Mouse (Mus musculus) MEL (cell line): ENCODE measurements at regions not wholly inside any gene's neighbourhood (a gene's known extent, or its start where the extent isn't known, plus 50 kb on each side); places are given as distances from the start of the nearest gene placed in this dataset.

Source experiments
- DNase-seq: peaks from one replicate; pipeline ENCODE4 v3.0.0; 2011; ENCODE audit warnings: low read depth, low spot score
- H3K27ac ChIP-seq: 2 replicates; pipeline ENCODE4 v1.5.1; 2012; ENCODE audit warnings: low read depth, mild to moderate bottlenecking, control low read depth, low read length, moderate library complexity; ENCODE audit not compliant: control insufficient read depth
- H3K27me3 ChIP-seq, 2 experiments: fragments of 150-350 bp in 1 of 2; sonication (generic) in 1 of 2; 2 replicates each; pipeline ENCODE4 v1.6.1; 2012; ENCODE audit warnings: low read length in 2 of 2, mild to moderate bottlenecking in 2 of 2, improper control_type of control experiment in 1 of 2, moderate library complexity in 1 of 2; ENCODE audit not compliant: insufficient read depth in 2 of 2, control insufficient read depth in 1 of 2
- H3K36me3 ChIP-seq, 2 experiments: 2 replicates each; pipeline ENCODE4 v1.6.1; 2012 to 2014; ENCODE audit warnings: low read length in 2 of 2, improper control_type of control experiment in 1 of 2, inconsistent platforms in 1 of 2, mild to moderate bottlenecking in 1 of 2; ENCODE audit not compliant: insufficient read depth in 2 of 2, control insufficient read depth in 1 of 2
- H3K4me1 ChIP-seq, 2 experiments: fragments of 150-350 bp in 1 of 2; sonication (generic) in 1 of 2; 2 replicates each; pipeline ENCODE4 v1.6.1; 2012; ENCODE audit warnings: low read length in 2 of 2, improper control_type of control experiment in 1 of 2, mild to moderate bottlenecking in 1 of 2; ENCODE audit not compliant: insufficient read depth in 2 of 2, control insufficient read depth in 1 of 2
- H3K4me3 ChIP-seq, 2 experiments: fragments of 150-350 bp in 1 of 2; sonication (generic) in 1 of 2; 2 replicates each; pipeline ENCODE4 v1.5.1; 2012; ENCODE audit warnings: low read depth in 2 of 2, low read length in 2 of 2, mild to moderate bottlenecking in 2 of 2, moderate library complexity in 2 of 2, control low read depth in 1 of 2, improper control_type of control experiment in 1 of 2; ENCODE audit not compliant: control insufficient read depth in 1 of 2, insufficient read depth in 1 of 2
- H3K79me2 ChIP-seq: 2 replicates; pipeline ENCODE4 v1.6.1; 2012; ENCODE audit warnings: mild to moderate bottlenecking, low read length, moderate library complexity; ENCODE audit not compliant: control insufficient read depth, poor library complexity, insufficient read depth
- H3K9ac ChIP-seq: 2 replicates; pipeline ENCODE4 v1.6.1; 2012; ENCODE audit warnings: low read depth, mild to moderate bottlenecking, control low read depth, low read length, moderate library complexity; ENCODE audit not compliant: control insufficient read depth, poor library complexity, severe bottlenecking
- H3K9me3 ChIP-seq: fragments of 150-350 bp; sonication (generic); replicated peaks from 2 replicates; pipeline ENCODE4 v1.6.1; 2012; ENCODE audit warnings: mild to moderate bottlenecking, low read length, improper control_type of control experiment, moderate library complexity; ENCODE audit not compliant: insufficient read depth
- CHD2 ChIP-seq: IDR thresholded peaks from 2 replicates; pipeline ENCODE4 v1.6.1; 2011; ENCODE audit warnings: low read length, improper control_type of control experiment
- E2F4 ChIP-seq: IDR thresholded peaks from 2 replicates; pipeline ENCODE4 v1.6.1; 2011; ENCODE audit warnings: low read depth, low read length, improper control_type of control experiment, borderline replicate concordance
- ELF1 ChIP-seq: IDR thresholded peaks from 2 replicates; pipeline ENCODE4 v1.6.1; 2014; ENCODE audit warnings: low read depth, mild to moderate bottlenecking, inconsistent platforms, low read length, improper control_type of control experiment, moderate library complexity
- EP300 ChIP-seq, 2 experiments: IDR thresholded peaks; 2 replicates each; pipeline ENCODE4 v1.6.1; 2011; ENCODE audit warnings: improper control_type of control experiment in 2 of 2, low read length in 2 of 2, low read depth in 1 of 2, mild to moderate bottlenecking in 1 of 2
- GABPA ChIP-seq: IDR thresholded peaks from 2 replicates; pipeline ENCODE4 v1.6.1; 2012; ENCODE audit warnings: low read depth, mild to moderate bottlenecking, inconsistent platforms, low read length, improper control_type of control experiment, moderate library complexity
- GATA1 ChIP-seq: IDR thresholded peaks from 2 replicates; pipeline ENCODE4 v1.6.1; 2011; ENCODE audit warnings: low read depth, low read length, improper control_type of control experiment
- KAT2A ChIP-seq: conservative IDR thresholded peaks from 2 replicates; pipeline ENCODE4 v1.6.1; 2012; ENCODE audit warnings: low read depth, low read length, improper control_type of control experiment, inconsistent platforms
- MAFK ChIP-seq: IDR thresholded peaks from 2 replicates; pipeline ENCODE4 v1.6.1; 2011; ENCODE audit warnings: low read depth, mild to moderate bottlenecking, low read length, improper control_type of control experiment, borderline replicate concordance
- MAX ChIP-seq: IDR thresholded peaks from 2 replicates; pipeline ENCODE4 v1.6.1; 2011; ENCODE audit warnings: low read length, improper control_type of control experiment
- NRF1 ChIP-seq: IDR thresholded peaks from 2 replicates; pipeline ENCODE4 v1.6.1; 2014; ENCODE audit warnings: low read depth, mild to moderate bottlenecking, inconsistent platforms, low read length, improper control_type of control experiment, moderate library complexity; ENCODE audit not compliant: poor library complexity, insufficient read depth, severe bottlenecking
- POLR2AphosphoS5 ChIP-seq: IDR thresholded peaks from 2 replicates; pipeline ENCODE4 v1.6.1; 2012; ENCODE audit warnings: low read depth, borderline replicate concordance, mild to moderate bottlenecking, inconsistent platforms, low read length, moderate library complexity, mixed read lengths
- RAD21 ChIP-seq: IDR thresholded peaks from 2 replicates; pipeline ENCODE4 v1.6.1; 2011; ENCODE audit warnings: mild to moderate bottlenecking, low read depth, low read length, improper control_type of control experiment
- RCOR1 ChIP-seq: IDR thresholded peaks from 2 replicates; pipeline ENCODE4 v1.6.1; 2012; ENCODE audit warnings: low read depth, mild to moderate bottlenecking, inconsistent platforms, low read length, improper control_type of control experiment
- SIN3A ChIP-seq: IDR thresholded peaks from 2 replicates; pipeline ENCODE4 v1.6.1; 2012; ENCODE audit warnings: low read length, improper control_type of control experiment, inconsistent platforms
- UBTF ChIP-seq: IDR thresholded peaks from 2 replicates; pipeline ENCODE4 v1.6.1; 2012; ENCODE audit warnings: low read depth, mild to moderate bottlenecking, inconsistent platforms, low read length, improper control_type of control experiment, moderate library complexity, borderline replicate concordance; ENCODE audit not compliant: insufficient read depth
- USF1 ChIP-seq: IDR thresholded peaks from 2 replicates; pipeline ENCODE4 v1.6.1; 2014; ENCODE audit warnings: low read depth, mild to moderate bottlenecking, inconsistent platforms, low read length, improper control_type of control experiment, moderate library complexity
- ZC3H11A ChIP-seq: IDR thresholded peaks from 2 replicates; pipeline ENCODE4 v1.6.1; 2012; ENCODE audit warnings: low read depth, mild to moderate bottlenecking, inconsistent platforms, low read length, improper control_type of control experiment
- ZKSCAN1 ChIP-seq: IDR thresholded peaks from 2 replicates; pipeline ENCODE4 v1.6.1; 2012; ENCODE audit warnings: low read depth, mild to moderate bottlenecking, inconsistent platforms, low read length, improper control_type of control experiment, moderate library complexity
- ZMIZ1 ChIP-seq: IDR thresholded peaks from 2 replicates; pipeline ENCODE4 v1.6.1; 2012; ENCODE audit warnings: low read depth, mild to moderate bottlenecking, inconsistent platforms, low read length, improper control_type of control experiment, moderate library complexity

- Histone ChIP-seq H3K9me3 (no peaks in the 10 kb centered on the region), H3K36me3 (no peaks in the 10 kb centered on the region), H3K4me1 (no peaks in the 10 kb centered on the region), H3K4me3 (no peak overlapping the region), H3K9ac (no peak overlapping the region), H3K27ac (no peak overlapping the region), H3K27me3 (no peaks in the 10 kb centered on the region), H3K79me2 (no peaks in the 10 kb centered on the region)
- no peak for DNase-seq
- no peak for TF ChIP-seq ELF1
- no peak for TF ChIP-seq UBTF
- no peak for TF ChIP-seq CHD2
- no peak for TF ChIP-seq GABPA
- TF ChIP-seq SIN3A, result no peak
Measured at GRCm38 (mm10) chr7:111352176-111352575, 269.3 kb upstream of the Eif4g2 start.

DNA sequence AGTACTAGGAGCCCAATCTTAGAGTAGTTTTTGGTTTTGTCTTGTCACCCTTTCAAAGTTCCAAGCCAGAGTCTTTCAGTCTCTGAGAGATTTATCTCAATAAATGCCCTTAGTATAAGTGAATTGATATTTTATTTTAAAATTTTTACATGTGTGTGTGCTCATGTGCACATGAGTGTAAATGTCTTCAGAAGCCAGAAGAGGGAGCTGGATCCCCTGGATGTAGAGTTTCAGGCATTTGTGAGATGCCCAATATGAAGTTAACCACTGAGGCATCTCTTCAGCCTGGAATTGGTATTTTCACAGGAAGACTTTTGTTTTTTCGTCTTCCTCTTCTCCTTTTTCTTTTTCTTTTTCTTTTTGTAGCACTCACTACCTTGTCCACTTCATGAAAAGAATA, 262.3 kb upstream of the Eif4g2 start:
- no peak overlapping the region for H3K27ac ChIP-seq
- no peaks in the 10 kb centered on the region for H3K79me2 ChIP-seq
- H3K9ac ChIP-seq, result no peak overlapping the region
- DNase-seq, result no peak
- no peaks in the 10 kb centered on the region for H3K27me3 ChIP-seq
- no peaks in the 10 kb centered on the region for H3K4me1 ChIP-seq
- H3K4me3 ChIP-seq, result no peak overlapping the region
- no peaks in the 10 kb centered on the region for H3K9me3 ChIP-seq
- no peaks in the 10 kb centered on the region for H3K36me3 ChIP-seq
- TF ChIP-seq E2F4 (no peak), POLR2AphosphoS5 (no peak), GATA1 (no peak), ZKSCAN1 (no peak), SIN3A (no peak), RCOR1 (no peak), MAFK (no peak), KAT2A (no peak), ELF1 (no peak)
- TF ChIP-seq, all 39 proteins: peak for 0

- Histone ChIP-seq H3K27ac (no peak overlapping the region), H3K36me3 (no peaks in the 10 kb centered on the region), H3K79me2 (no peaks in the 10 kb centered on the region), H3K4me3 (no peak overlapping the region), H3K9ac (no peak overlapping the region)
- TF ChIP-seq ZMIZ1 (no peak), USF1 (no peak), ZC3H11A (no peak), GATA1 (no peak), POLR2AphosphoS5 (no peak), RAD21 (no peak), ZKSCAN1 (no peak), EP300 (IDR thresholded peaks at IDR 0.05; ENCODE audit: low read depth in 1 of 2, low read length in 2 of 2) (no peak), UBTF (no peak), SIN3A (no peak), NRF1 (no peak), MAX (no peak)
- TF ChIP-seq, all 39 proteins: peak for 0
- no peaks in the 10 kb centered on the region for H3K27me3 ChIP-seq
- DNase-seq, result no peak
- no peaks in the 10 kb centered on the region for H3K9me3 ChIP-seq
- no peaks in the 10 kb centered on the region for H3K4me1 ChIP-seq
Measured at GRCm38 (mm10) chr7:111337053-111337452, 254.2 kb upstream of the Eif4g2 start.
